Mouse (Mus musculus): ENCODE measurements at regions not wholly inside any gene's neighbourhood (a gene's known extent, or its start where the extent isn't known, plus 50 kb on each side); places are given as distances from the start of the nearest gene placed in this dataset.
"Not testable (repeated sequence)": the region's sequence is repeated elsewhere in the genome, so short reads cannot be mapped to it uniquely, and the experiment has no call there.

GRCm38 (mm10) chr15:62255571-62255970 lies 1332.8 kb upstream of the A1bg start:
- no peak for DNase-seq (ENCODE audit: low spot score in 2 of 2)

DNA sequence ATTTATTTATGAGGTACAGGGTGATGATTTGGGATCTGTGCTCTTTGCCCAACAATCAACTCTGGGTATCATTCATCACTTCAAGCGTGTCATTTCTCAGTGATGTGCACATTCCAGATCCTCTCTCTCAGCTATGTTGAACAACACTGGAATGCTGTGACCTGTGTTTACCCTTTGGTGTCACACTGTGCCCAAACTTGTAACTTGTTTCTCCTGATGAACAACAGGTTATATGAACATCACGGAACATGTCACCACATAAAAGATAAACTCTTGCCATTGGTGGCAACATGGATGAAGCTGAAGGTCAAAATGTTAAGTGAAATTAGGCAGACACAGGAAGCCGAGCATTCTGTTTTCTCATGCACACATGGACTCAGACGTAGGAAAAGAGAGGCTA lies 1330.9 kb upstream of the A1bg start:
- no peak for DNase-seq (ENCODE audit: low spot score in 2 of 2)

DNA sequence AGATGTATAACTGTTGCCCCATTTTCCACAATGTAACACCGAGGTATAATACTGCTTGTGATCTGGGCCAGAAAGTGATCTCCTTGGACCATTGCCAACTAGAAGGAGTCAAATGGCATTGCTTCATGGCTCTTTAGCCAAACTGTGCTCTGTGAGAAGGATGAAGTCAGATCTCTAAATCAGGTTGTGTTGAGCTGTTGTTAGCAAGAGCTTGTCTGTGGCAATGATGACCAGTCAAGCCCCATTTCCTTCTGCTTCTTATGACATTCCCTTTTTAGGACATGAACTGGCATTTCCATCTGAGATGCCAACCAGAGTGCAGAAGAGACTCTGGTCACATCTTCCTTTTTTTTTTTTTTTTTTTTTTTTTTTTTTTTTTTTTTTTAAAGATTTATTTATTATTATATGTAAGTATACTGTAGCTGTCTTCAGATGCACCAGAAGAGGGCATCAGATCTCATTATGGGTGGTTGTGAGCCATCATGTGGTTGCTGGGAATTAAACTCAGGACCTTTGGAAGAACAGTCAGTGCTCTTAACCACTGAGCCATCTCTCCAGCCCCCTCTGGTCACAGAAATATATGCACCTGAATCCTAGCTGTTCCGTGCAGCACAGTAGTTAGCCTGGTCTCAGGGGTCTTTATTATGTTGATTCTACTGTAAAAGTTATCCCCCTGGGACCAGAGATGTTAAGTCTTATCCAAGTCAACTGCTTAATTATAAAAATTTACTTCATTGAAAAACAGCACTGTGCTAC lies 1329.4 kb upstream of the A1bg start:
- not testable (repeated sequence) for DNase-seq (ENCODE audit: low spot score in 2 of 2)

- no peak for DNase-seq (ENCODE audit: low spot score in 2 of 2)
Measured at GRCm38 (mm10) chr15:62249436-62249835, 1326.6 kb upstream of the A1bg start.

DNA sequence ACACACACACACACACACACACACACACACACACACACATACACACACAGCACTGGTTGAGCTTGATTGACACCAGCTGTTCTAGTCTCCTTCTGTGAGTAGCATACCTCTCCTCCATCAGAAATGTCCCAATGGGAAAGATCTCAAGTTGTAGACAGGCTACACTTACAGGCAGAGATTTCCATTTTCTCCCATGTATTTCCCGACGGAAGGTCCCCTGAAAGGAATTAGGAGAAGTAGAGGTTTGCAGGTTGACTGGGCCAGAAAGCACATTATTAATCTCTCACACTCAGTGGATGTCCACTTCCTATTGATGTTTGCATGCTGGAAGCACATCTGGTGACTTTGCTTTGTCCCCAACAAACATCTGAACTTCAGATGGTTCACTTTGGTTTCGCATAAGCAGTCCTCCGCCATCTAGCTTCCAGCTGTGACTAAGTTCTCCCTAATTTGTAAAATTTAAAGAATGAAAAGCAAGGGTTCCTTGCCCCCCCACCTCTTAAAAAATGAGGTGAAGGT lies 1323.8 kb upstream of the A1bg start:
- no peak for DNase-seq (ENCODE audit: low spot score in 2 of 2)

- DNase-seq (ENCODE audit: low spot score in 2 of 2): no peak
Measured at GRCm38 (mm10) chr15:62245237-62245636, 1322.4 kb upstream of the A1bg start.

DNA sequence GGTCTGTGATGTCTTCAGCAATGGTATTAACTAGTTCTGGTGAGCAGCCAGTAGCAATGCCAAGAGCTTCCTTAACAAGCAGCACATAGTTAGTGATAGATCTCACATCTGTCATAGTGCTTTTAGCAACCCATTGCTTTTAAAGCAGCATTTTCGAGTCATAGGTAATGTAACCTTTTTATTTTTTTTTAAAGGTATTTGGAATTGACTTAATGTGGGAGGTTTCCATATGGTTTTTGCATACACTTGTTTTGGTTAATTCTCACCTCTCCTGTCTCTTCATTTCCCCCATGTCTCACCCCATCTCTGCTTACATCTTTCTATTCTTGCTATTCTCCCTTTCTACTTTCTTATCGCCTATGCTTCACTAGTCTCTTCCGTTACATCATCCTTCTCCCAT lies 1322.0 kb upstream of the A1bg start:
- DNase-seq (ENCODE audit: low spot score in 2 of 2): no peak

DNA sequence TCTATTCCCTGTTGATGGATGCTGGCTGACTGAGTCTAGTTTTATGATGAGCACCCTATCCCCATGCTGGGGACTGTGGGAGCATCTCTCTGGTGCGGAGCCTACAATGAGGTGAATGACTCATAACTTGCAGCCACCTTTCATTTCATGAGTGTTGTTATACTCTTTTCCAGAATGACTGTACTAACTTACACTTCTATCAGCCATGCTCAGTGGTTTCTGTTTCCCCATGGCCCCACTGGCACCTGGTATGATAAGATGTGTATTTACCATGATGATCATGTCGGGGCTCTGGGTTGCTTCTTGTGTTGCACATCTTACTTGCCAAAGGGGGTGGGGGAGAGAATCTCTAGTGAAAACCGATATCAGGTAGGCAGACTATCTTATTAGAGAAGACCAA lies 1317.2 kb upstream of the A1bg start:
- no peak for DNase-seq (ENCODE audit: low spot score in 2 of 2)

DNA sequence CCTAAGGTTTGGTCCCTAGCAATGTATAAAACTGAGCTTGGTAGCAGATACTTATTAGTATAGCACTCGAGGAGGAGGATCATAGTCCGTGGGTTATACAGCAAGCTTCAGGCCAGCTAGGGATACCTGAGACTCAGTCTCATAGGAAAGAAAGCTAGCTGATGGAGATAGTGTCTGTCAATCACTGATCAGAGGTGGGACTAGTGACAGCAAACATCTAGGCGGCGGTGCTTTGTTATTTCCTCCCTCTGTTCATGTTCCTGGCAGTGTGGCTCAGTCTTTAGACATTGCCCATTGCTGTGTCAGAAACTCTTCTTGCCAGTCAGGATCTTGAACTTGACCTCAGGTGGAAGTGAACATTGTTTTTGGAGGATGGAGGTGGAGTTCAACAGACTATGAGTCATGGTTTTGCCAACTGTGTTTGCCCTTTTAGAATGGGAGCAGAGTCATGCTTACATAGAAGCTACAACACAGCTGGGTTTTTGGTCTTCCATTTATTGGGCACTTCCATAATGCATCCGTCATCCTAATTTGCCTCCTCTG lies 1315.8 kb upstream of the A1bg start:
- no peak for DNase-seq (ENCODE audit: low spot score in 2 of 2)

DNA sequence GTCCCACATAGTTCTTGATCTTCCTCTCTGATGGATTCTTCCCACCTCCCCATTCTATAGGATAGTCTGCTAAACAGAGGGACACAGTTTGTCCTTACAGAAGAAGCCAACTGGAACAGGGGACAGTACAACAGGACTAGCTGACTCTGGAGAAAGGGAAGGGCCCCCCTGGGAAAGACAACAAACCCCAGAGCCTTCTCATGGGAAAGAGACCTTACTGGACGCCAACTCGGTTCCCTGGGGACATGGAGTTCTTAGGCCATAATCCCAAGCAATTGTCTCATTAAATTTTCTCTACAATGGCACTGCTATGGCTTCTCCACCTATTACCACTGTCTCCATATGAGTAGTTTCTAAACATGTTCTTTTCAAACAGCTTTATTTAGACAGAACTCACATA lies 1313.2 kb upstream of the A1bg start:
- DNase-seq (ENCODE audit: low spot score in 2 of 2): no peak

GRCm38 (mm10) chr15:62234182-62234760 lies 1311.5 kb upstream of the A1bg start:
- no peak for DNase-seq (ENCODE audit: low spot score in 2 of 2)

GRCm38 (mm10) chr15:62233154-62233553 lies 1310.3 kb upstream of the A1bg start:
- no peak for DNase-seq (ENCODE audit: low spot score in 2 of 2)

GRCm38 (mm10) chr15:62231709-62232108 lies 1308.9 kb upstream of the A1bg start:
- DNase-seq (ENCODE audit: low spot score in 2 of 2): no peak

DNA sequence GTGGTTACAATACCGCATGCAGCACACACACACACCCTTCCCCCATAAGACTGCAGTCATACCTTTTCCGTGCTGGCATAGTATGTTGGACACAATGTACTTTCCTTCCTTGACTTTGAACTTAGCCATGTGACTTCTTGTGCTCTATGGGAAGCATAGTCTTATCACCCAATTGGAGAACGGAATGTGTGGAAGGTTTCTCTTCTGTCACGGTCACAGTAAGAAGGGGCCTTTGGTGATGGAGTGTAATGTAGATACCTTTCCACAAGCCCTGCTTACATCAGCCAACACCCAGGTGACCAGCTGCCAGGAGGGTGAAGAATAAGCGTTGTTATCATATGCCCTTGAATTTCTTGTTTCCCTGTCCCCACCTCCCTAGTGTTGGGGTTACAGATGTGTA lies 1308.0 kb upstream of the A1bg start:
- DNase-seq (ENCODE audit: low spot score in 2 of 2): no peak

DNA sequence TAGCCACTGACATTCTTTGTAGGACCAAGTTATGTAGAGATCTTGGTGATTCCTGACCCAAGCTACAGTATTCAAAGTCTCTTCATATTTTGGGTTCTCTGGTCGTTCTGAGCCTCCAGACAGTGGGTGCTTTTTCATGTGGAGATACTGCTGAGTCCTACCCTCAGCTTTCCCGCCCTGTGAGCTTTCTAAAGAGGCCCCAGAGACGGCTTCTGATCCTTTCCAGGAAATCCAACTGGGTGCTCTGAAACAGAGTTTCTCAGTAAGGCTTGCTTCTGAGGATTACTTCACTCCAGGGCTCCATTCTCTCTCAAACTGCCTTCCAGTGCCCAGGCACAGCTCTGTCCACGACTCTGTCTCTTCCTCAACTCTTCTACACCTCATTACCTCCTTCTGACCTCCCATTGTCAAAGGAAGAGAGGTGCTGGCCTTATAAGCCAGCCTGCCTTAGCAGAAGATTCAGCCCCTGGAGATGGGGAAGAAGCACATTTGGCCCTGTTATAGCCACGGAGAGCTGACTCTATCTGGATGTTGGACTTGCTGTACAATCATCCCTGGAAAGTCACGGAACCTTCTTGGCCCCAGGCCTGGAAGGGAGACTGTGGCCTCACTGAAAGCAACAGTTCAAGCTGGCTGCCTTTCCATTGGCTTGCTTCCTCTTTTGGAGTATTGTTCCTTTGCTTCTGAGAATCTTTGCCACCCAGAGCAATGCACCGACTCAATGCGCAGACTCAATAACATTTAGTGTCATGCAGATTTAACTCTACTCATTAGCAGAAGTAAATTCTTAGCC lies 1306.9 kb upstream of the A1bg start:
- DNase-seq (ENCODE audit: low spot score in 2 of 2): no peak

DNA sequence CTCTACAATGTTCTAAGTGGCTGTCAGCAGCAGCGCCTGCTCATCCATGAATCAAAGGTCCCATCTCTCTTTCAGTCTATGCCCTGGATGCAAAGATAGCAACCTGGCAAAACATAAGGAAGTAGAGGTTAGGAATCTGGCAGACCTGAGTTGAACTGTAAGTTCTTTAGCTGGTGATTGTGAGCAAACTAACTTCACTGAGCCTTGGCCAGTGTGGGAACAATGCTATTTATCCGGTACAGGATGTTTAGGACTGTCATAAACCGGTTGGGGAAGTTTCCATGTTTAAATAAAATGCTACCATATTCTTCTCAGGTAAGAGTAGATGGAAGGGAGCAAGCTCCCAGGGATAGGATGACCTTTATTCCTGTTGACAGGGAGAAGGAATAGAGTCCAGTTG lies 1306.2 kb upstream of the A1bg start:
- DNase-seq (ENCODE audit: low spot score in 2 of 2): no peak

DNA sequence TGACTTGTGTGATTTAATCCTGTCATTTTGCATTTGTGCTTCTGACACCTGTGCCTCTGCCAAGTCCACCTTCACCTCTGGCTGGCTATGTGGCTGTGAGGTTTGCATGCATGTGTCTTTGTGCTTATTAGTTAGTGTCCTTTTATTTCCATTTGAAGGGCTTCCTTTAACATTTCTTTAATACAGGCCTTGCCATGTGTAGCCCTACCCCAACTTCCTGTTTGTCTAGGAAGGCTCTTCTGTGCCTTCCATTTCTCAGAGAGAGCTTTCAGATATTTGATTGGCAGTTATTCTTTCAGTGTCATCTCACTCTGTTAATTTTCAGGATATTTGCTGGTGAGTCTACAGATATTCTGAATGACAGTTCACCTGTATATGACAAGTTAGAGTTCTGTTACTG lies 1302.0 kb upstream of the A1bg start:
- no peak for DNase-seq (ENCODE audit: low spot score in 2 of 2)

DNA sequence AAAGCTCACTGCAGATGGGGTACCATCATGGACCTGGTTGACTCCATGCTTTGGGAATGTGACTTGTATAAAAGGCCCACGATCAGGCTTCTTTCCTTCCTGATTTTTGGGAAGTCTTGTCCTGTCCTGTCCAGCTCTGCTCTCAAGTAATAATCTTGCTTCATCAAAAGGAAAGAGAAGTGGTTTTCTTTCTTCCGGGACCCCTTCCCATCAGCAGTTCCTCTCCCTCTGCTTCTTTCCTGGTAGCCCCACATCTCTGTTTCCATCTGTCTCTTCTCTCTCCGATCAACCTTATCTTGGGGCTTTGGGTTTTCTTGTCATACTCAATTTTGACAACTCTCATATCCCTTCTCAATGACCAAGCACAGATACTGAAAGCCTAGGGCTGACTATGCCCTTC lies 1301.4 kb upstream of the A1bg start:
- no peak for DNase-seq (ENCODE audit: low spot score in 2 of 2)

GRCm38 (mm10) chr15:62223156-62223840 lies 1300.5 kb upstream of the A1bg start:
- DNase-seq (ENCODE audit: low spot score in 2 of 2): no peak

DNA sequence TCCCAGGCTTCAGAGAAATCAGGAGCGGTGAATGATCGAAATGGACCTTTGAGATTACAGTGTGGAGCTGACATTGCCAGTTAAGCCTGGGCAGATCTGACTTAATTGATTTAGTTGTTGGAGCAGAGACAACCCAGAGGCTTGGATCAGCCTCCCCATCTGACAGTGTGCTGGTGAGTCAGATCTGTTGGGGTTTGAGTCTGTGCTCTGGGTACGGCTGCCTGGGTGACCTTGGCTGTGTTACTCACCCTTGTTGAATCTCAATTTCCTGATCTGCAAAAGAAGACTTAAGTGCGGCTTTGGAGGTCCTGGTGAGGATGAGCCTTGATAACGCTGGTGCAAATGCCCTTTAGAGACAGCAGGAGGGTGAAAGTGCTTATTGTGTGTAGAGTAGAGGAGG lies 1299.9 kb upstream of the A1bg start:
- no peak for DNase-seq (ENCODE audit: low spot score in 2 of 2)

- DNase-seq (ENCODE audit: low spot score in 2 of 2): no peak
Measured at GRCm38 (mm10) chr15:62222201-62222600, 1299.4 kb upstream of the A1bg start.

Data from spleen, postnatal 14 days (tissue).